Mouse (Mus musculus) Muller cell, postnatal 12 days (primary cell): ENCODE measurements around the gene Zbtb12.
A peak's percentile ranks its signal among the peaks of the same experiment; 100 is the strongest.
"Not testable (repeated sequence)": the region's sequence is repeated elsewhere in the genome, so short reads cannot be mapped to it uniquely, and the experiment has no call there.

Experiments used
- DNase-seq: peaks from one replicate; pipeline ENCODE4 v3.0.0-alpha.2; 2015; ENCODE audit errors: inconsistent ontology term

Gene Zbtb12

DNA sequence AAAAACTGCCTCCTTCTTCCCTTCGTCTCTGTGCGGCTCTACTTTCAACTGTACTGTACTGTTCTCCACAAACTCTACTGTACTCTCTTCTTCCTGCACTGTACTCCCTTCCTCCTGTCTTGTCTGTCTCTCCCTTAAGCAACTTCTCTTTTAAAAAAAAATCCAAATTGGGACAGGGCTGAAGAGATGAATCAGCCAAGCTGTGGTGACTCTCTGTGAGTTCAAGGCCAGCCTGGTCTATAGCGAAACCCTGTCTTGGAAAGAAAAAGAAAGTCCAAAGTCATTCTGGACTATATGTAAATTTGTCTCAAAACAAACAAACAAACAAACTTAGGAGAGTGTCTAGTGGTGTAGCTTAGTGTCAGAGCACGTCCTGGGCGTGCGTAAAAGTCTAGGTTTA lies 5.0 kb upstream of the Zbtb12 start:
- DNase-seq = no peak

GRCm38 (mm10) chr17:34881166-34881565 lies 1.9 kb downstream of the Zbtb12 start:
- no peak for DNase-seq

DNA sequence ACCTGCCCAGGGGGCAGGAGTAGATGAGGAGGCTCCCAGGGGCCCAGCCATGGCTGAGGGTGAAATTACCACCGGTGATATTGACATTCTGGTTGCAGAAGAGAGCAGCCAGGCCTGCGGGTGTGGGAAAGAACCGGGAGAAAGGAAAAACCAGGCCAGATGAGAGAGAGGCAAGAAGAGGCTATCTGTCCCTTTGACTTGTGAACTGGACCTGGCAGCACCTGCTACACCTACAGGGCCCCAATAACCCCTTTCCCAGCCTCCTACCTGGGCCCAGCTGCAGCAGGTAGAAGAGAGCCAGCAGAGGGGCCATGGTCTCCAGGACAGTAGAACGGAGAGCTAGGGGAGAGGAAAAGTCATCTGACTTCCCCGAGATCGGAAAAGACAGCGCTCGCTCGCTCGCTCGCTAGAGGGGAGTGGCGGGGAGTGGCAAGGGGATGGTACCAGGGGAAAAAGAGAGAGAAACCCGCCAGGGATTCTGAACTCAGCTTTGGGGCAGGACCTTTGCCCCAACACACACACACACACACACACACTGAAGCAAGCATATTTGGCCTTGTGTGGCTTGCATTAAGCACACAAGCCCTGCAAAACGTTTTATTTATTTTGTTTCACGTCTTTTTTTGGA lies 2.5 kb downstream of the Zbtb12 start, which contains the start of gene Gm20547:
Gm20547 (minus strand) TSS at position 360 of the 628 bp plus-strand sequence.
- no peak for DNase-seq

- DNase-seq = no peak
Observed at GRCm38 (mm10) chr17:34883332-34883731, 4.0 kb downstream of the Zbtb12 start.

DNA sequence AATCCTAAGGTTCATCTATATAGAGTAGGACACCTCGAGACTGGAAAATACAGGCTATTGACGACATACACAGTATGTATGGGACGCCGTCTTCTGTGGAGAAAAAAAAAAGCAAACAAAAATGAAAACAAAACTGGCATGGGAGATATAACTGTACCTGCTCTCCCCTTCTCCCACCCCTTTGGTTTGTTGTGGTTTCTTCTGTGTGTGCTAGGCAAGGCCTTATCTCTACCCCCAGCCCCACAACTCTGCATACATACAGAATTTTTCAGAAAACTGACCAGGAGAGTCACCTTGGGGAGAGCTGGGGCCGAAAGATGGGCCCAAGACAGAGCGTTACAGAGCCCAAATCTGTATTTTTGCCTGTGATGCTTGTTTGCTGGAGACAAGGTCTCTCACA lies 5.4 kb downstream of the Zbtb12 start:
- DNase-seq = no peak

DNA sequence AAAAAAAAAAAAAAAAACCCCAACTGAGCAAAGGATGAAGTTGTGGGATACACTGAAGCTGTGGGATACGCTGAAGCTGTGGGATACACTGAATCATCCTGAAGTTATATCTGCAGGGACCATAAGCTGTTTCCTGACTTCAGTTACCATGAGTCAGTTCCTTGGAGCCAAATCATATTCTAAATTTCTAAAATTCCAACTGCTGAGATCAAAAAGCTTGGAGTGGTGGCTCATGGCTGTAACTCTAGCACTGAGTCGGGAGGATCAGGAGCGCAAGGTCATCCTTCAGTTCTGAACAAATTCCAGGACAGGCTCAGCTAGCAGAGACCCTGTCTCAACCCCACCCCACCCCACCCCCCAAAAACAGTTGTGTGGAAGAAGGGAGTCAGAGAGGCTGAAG lies 6.3 kb downstream of the Zbtb12 start:
- peak; percentile 60 for DNase-seq

DNA sequence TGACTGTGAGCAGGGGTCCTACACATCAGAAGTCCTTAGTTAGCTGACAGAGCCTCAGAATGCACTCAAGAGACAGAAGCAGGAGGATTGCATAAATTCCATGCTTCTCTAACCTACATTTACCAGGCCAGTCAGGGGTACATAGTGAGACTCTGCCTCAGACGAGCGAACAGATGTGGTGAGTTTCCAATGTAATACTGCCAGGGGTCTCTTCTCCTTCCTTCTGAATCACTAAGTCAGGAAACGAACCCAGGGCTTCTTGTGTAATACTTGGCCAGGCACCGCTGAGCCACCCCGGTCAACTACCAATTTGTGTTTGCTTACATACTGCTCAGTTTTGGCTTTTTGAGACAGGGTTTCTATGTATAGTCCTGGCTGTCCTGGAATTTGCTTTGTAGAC lies 8.7 kb downstream of the Zbtb12 start:
- DNase-seq = no peak

DNA sequence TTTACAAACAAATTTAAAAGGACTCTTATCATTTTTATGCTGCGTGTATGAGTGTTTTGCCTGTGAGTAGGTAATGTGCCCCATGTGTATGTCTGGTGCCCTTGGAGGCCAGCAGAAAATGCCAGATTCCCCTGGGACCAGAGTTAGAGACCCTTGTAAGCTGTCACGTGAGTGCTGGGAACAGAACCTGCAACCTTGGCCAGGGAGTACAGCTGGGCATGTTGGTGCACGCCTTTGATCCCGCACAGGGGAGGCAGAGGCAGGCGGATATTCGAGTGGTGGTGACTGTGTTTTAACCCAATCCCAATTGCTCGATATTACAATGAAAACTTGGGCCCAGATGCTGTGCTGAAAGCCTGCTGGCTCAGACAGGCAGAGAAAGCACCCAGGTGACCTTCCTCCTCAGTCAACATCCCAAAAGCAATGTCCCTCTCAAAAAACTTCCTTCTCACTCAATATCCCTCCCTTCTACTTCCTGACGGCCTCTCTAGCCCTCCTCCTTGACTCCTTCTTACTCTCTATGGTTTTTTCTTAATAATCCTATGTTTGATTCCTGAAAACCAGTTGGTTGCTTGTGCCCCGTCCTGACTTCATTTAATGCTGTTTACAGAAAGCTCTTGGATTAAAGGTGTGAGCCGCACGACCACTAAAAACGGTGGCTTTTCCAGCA lies 10.9 kb downstream of the Zbtb12 start:
- DNase-seq = no peak

DNA sequence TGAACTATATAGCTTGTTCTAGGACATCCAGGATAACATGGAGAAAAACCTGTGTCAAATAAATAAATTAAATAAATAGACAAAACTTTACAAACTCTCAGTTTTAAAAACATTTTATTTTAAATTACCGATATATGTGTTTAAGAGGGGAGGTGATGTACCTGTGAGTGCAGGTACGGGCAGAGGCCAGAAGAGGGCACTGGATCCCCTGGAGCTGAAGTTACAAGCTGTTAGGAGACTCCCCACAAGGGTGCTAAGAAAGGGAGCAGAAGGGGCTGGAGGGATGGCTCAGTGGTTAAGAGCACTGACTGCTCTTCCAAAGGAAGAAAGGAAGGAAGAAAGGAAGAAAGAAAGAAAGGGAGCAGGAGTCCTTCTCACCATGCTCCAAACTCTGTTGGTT lies 12.1 kb downstream of the Zbtb12 start:
- no peak for DNase-seq

- no peak for DNase-seq
Observed at GRCm38 (mm10) chr17:34893072-34893824, 14.0 kb downstream of the Zbtb12 start.

GRCm38 (mm10) chr17:34894074-34894597 lies 14.9 kb downstream of the Zbtb12 start:
- peak; percentile 97 for DNase-seq

DNA sequence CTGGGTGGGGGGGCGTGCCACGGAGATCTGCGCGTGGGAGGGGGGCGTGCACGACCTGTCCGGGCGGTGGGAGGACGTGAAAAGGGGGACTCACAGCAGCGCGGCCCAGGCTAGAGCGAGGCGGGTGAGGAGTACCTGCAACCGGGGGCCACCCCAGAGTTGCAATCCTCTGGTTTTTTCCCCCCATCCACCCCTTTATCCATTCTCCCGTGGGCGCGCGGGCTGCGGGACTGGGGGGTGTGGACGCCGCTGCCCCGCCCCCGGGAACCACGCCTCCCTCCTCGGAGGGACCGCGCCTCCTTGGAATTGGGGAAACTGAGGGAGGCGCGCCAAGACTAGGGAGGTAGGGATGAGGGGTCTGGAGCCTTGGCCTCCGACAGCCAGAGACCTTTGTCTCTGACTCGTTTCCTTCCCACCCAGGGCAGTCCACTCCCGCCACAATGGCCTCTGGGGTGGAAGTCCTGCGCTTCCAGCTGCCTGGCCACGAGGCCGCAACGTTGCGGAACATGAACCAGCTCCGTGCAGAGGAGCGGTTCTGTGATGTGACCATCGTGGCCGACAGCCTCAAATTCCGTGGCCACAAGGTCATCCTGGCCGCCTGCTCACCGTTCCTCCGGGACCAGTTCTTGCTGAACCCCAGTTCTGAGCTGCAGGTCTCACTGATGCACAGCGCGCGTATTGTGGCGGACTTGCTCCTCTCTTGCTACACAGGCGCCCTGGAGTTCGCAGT lies 15.7 kb downstream of the Zbtb12 start:
- peak; percentile 58 for DNase-seq

DNA sequence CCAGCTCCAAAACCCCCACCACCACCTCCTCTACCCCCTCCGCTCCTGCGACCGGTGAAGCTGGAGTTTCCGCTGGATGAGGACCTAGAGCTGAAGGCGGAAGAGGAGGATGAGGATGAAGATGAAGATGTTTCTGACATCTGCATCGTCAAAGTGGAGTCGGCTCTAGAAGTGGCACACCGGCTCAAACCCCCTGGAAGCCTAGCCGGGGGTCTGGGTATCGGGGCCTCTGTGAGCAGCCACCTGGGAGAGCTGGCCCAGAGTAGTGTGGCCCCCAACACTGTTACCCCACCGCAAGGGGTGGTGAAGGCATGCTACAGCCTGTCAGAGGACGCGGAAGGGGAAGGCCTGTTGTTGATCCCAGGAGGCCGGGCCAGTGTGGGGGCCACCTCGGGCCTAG lies 16.4 kb downstream of the Zbtb12 start:
- DNase-seq = no peak

- no peak for DNase-seq
Observed at GRCm38 (mm10) chr17:34896366-34896765, 17.1 kb downstream of the Zbtb12 start.

DNA sequence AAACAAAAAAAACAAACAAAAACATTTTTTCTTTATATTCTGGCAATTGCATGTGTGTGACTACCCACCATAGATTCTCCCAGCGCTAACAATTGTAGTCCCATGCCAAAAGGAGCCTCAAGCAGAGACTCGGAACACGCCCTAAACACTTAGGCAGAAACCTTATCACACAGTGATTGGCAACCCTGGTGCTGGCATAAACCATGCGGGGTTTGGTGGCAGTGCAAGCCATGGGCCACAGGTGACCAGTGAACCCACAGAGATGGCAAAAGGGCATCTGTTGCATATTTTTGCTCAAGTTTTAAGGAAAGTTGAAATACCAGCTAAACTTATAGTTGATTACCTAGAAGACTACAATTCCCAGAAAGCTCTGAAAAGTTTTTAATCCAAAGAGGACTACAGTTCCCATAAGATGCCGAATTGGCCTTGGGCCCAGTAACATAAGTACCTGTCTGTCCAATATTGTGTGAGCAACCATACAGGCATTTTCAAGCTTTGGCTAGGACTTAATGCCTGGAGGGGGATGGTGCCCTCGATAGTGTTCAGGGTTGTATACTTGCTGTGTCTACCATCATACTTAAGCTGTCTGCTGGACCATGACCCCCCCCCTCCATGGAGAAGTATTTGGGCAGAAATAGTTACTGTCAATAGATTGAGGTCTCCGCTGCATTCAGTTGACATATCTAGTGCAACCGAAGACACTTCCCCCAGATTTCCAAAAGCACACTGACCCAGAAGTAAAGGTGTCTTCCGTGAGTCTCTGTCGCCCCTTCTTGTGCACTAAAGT lies 18.3 kb downstream of the Zbtb12 start:
- no peak for DNase-seq

DNA sequence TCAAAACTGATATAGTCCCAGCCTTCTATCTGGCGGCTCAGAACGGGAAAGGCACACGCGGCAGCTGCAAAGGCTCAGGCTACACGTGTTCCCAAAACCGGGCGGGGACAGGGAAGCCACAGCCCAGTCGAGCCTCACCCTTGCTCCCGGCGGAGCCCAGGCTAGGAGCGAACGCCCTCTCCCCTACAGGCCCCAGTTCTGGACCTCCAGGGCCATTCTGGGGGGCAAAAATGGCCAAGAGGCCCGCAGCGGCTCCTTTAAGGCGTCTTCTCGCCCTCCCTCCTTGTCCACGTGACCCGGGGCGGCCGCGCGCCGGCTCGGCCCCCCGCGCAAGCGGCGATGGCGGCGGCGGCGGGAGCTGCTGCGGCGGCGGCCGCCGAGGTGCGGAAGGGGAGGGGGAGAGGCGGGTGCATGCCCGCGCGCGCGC lies 18.9 kb downstream of the Zbtb12 start, which contains the start of the genes C2 and Ehmt2:
C2 (minus strand) TSS at position 106 of the 427 bp plus-strand sequence.
Ehmt2 (plus strand) TSS at position 310 of the 427 bp plus-strand sequence.
- peak; percentile 88 for DNase-seq

GRCm38 (mm10) chr17:34898706-34899052 lies 19.4 kb downstream of the Zbtb12 start:
- peak; percentile 43 for DNase-seq

DNA sequence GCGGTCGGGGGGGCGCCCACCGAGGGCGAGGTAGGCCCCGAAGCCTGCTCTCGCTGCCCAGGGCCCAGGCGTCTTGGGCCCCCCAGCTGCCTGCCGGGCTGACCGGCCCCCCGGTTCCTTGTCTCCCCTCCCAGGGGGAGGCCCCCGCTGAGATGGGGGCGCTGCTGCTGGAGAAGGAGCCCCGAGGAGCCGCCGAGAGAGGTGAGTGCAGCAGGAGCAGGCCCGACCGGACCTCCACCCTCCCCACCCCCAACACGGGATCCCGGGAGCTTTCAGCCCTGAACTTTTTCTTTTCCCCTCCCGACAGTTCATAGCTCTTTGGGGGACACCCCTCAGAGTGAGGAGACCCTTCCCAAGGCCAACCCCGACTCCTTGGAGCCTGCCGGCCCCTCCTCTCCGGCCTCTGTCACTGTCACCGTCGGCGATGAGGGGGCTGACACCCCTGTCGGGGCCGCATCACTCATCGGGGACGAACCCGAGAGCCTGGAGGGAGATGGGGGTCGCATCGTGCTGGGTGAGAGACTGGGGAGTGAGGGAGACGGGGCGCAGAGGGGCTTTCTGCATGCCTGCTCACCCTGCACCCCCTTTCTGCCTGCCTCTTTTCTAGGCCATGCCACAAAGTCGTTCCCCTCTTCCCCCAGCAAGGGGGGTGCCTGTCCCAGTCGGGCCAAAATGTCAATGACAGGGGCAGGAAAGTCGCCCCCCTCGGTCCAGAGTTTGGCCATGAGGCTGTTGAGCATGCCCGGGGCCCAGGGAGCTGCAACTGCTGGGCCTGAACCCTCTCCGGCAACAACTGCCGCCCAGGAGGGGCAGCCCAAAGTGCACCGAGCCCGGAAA lies 20.0 kb downstream of the Zbtb12 start:
- DNase-seq = peak; percentile 49

DNA sequence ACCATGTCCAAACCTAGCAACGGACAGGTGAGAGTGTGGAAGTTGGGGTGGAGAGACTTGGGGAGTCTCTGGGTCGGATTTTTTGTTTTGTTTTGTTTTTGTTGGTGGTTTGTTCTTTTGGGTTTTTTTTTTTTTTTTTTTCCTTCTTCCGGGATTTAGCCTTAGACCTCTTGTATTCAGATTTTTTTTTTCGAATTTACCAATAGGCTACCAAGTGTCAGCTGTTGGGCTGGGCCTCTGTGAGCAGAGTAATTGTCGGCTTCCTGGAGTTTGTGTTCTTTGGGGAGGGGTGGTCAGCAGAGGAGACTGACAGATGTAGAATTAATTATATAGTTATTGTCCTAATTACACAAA lies 20.6 kb downstream of the Zbtb12 start:
- no peak for DNase-seq

GRCm38 (mm10) chr17:34900826-34901225 lies 21.5 kb downstream of the Zbtb12 start:
- not testable (repeated sequence) for DNase-seq
